Mouse (Mus musculus) ES-E14 (cell line): ENCODE results near the gene Cebpg.

Experiments used
- HCFC1 ChIP-seq: IDR thresholded peaks from 2 replicates; pipeline ENCODE4 v1.6.1; 2012; ENCODE audit warnings: low read length, inconsistent platforms, borderline replicate concordance; ENCODE audit not compliant: insufficient read depth
- MAFK ChIP-seq: IDR thresholded peaks from 2 replicates; pipeline ENCODE4 v1.6.1; 2014; ENCODE audit warnings: mild to moderate bottlenecking, low read depth, low read length, inconsistent platforms; ENCODE audit not compliant: insufficient read depth
- ZC3H11A ChIP-seq: IDR thresholded peaks from 2 replicates; pipeline ENCODE4 v1.6.1; 2012; ENCODE audit warnings: low read depth, mild to moderate bottlenecking, inconsistent platforms, low read length, borderline replicate concordance
- ZNF384 ChIP-seq: IDR thresholded peaks from 2 replicates; pipeline ENCODE4 v1.6.1; 2012; ENCODE audit warnings: low read depth, low read length, inconsistent platforms

GRCm38 (mm10) chr7:35053161-35053560 lies 3.2 kb downstream of the Cebpg start:
- TF ChIP-seq MAFK (no peak), HCFC1 (no peak), ZC3H11A (no peak), ZNF384 (no peak)
